Mouse (Mus musculus): ENCODE measurements at regions not wholly inside any gene's neighbourhood (a gene's known extent, or its start where the extent isn't known, plus 50 kb on each side); places are given as distances from the start of the nearest gene placed in this dataset.

DNA sequence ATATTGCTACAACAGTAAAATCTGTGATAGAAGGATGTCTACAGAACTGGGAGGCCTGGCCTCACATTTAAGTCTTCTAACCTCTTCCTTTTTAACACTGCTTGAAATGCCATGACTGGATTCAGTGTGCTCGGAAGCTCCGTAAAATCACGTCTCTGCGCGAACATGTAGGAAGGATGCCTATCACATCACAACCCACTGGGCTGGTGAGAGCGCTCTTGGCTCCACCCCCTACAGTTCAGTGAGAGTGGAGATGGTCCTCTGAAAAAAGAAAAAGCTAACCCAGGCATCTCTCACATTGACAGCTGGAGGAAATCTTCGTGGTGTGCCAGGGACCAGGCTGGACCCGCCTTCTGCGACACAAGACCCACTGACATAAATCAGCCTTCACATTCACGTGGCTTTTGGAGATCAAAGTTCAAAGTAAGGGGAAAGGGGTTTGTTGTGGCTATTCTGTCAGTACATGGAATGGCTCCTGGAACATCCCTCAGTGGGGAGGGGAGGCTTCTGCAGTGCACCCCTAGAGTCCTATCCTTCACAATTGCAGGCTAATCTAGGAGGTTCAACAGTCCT is 230.8 kb upstream of the Jmjd1c start:
- TF ChIP-seq CTCF (IDR thresholded peaks at IDR 0.05; ENCODE audit: low read depth) (no peak), EP300 (IDR thresholded peaks at IDR 0.05; ENCODE audit: low read depth) (no peak)

Data from liver, embryonic 14.5 days (tissue).